Mouse (Mus musculus) NIH3T3 (cell line): ENCODE data around the gene Srrm4.
A peak's percentile ranks its signal among the peaks of the same experiment; 100 is the strongest.

ENCODE experiments used
- DNase-seq: peaks from one replicate; pipeline ENCODE4 v3.0.0-alpha.2; 2012; ENCODE audit warnings: low read depth

Srrm4 gene

GRCm38 (mm10) chr5:116490826-116491225 lies 100.8 kb downstream of the Srrm4 start:
- DNase-seq: no peak

GRCm38 (mm10) chr5:116489621-116490020 lies 102.0 kb downstream of the Srrm4 start:
- no peak for DNase-seq

GRCm38 (mm10) chr5:116486135-116486534 lies 105.5 kb downstream of the Srrm4 start:
- no peak for DNase-seq

GRCm38 (mm10) chr5:116485069-116485468 lies 106.5 kb downstream of the Srrm4 start:
- DNase-seq: no peak

GRCm38 (mm10) chr5:116484236-116484635 lies 107.4 kb downstream of the Srrm4 start:
- no peak for DNase-seq

GRCm38 (mm10) chr5:116478607-116479371 lies 112.8 kb downstream of the Srrm4 start:
- DNase-seq: no peak

GRCm38 (mm10) chr5:116476006-116476405 lies 115.6 kb downstream of the Srrm4 start:
- DNase-seq: peak; percentile 79

- peak; percentile 22 for DNase-seq
These were observed 130.1 kb downstream of the Srrm4 start for GRCm38 (mm10) chr5:116461354-116462042.

- DNase-seq: no peak
These were observed 131.6 kb downstream of the Srrm4 start for GRCm38 (mm10) chr5:116459970-116460369.

- DNase-seq: no peak
These were observed 133.8 kb downstream of the Srrm4 start for GRCm38 (mm10) chr5:116457791-116458190.

- DNase-seq: no peak
These were observed 134.7 kb downstream of the Srrm4 start for GRCm38 (mm10) chr5:116456796-116457515.

- peak; percentile 90 for DNase-seq
These were observed 138.2 kb downstream of the Srrm4 start for GRCm38 (mm10) chr5:116453401-116453851.

- DNase-seq: peak; percentile 48
These were observed 140.7 kb downstream of the Srrm4 start for GRCm38 (mm10) chr5:116450901-116451300.

- no peak for DNase-seq
These were observed 141.9 kb downstream of the Srrm4 start for GRCm38 (mm10) chr5:116449522-116450225.

GRCm38 (mm10) chr5:116448409-116449191 lies 143.0 kb downstream of the Srrm4 start:
- DNase-seq: no peak

- no peak for DNase-seq
These were observed 143.7 kb downstream of the Srrm4 start for GRCm38 (mm10) chr5:116447821-116448350.

- peak; percentile 94 for DNase-seq
These were observed 145.1 kb downstream of the Srrm4 start for GRCm38 (mm10) chr5:116446552-116446951.

GRCm38 (mm10) chr5:116445634-116446367 lies 145.8 kb downstream of the Srrm4 start:
- DNase-seq: peak; percentile 32

- DNase-seq: peak; percentile 30
These were observed 147.1 kb downstream of the Srrm4 start for GRCm38 (mm10) chr5:116444517-116444916.

GRCm38 (mm10) chr5:116443459-116443940 lies 148.1 kb downstream of the Srrm4 start:
- no peak for DNase-seq
